8 mouse cellular contexts compared by ENCODE assay signal in genomic region chr7:142497775-142498174, GRCm38 (mm10). TPM values are rescaled to one million over a fixed set of nuclear protein-coding genes. Genes with fewer than 3 reads are reported as not detected.
DNase-seq lines count a peak whose midpoint lies in the region; ATAC-seq and TF ChIP-seq lines count a peak whose summit lies in the region.

No protein-coding gene starts in this region.

- H3K36me3 ChIP-seq in thymus, adult 2 months (ENCODE audit: control insufficient read depth, insufficient read depth, low read length), result peaks cover 14% of the 10 kb centered on the region
- H3K36me3 ChIP-seq in small intestine, adult 2 months (ENCODE audit: control insufficient read depth, insufficient read depth, low read length), result no peaks in the 10 kb centered on the region
- H3K36me3 ChIP-seq in midbrain, embryonic 14.5 days (ENCODE audit: control insufficient read depth, insufficient read depth, low read length), result no peaks in the 10 kb centered on the region

- no peaks in the 10 kb centered on the region for H3K4me1 ChIP-seq in thymus, adult 2 months (replicated peaks; ENCODE audit: control insufficient read depth, insufficient read depth, low read length)
- no peaks in the 10 kb centered on the region for H3K4me1 ChIP-seq in small intestine, adult 2 months (ENCODE audit: control insufficient read depth, insufficient read depth, insufficient read length, low read length)
- H3K4me1 ChIP-seq in midbrain, embryonic 14.5 days (ENCODE audit: control insufficient read depth, insufficient read depth, low read length), result no peaks in the 10 kb centered on the region

- H3K4me2 ChIP-seq in midbrain, embryonic 14.5 days (ENCODE audit: low read length), result no peak overlapping the region

- H3K27ac ChIP-seq in thymus, adult 2 months (ENCODE audit: control insufficient read depth, insufficient read depth, low read length), result no peak overlapping the region
- no peak overlapping the region for H3K27ac ChIP-seq in small intestine, adult 2 months (ENCODE audit: insufficient read depth, low read depth, low read length)
- H3K27ac ChIP-seq in midbrain, embryonic 14.5 days (replicated peaks; ENCODE audit: low read depth, low read length), result no peak overlapping the region

- H3K9ac ChIP-seq in midbrain, embryonic 14.5 days (replicated peaks; ENCODE audit: low read length), result no peak overlapping the region

- no peak overlapping the region for H3K4me3 ChIP-seq in thymus, adult 2 months (ENCODE audit: control insufficient read depth, insufficient read depth, low read length)
- no peak overlapping the region for H3K4me3 ChIP-seq in small intestine, adult 2 months (ENCODE audit: low read depth, low read length)
- H3K4me3 ChIP-seq in midbrain, embryonic 14.5 days (replicated peaks; ENCODE audit: low read depth, low read length), result no peak overlapping the region

- no peaks in the 10 kb centered on the region for H3K9me3 ChIP-seq in midbrain, embryonic 14.5 days (ENCODE audit: control insufficient read depth, low read length)

- TF ChIP-seq CTCF in thymus, adult 2 months (IDR thresholded peaks at IDR 0.05; ENCODE audit: borderline replicate concordance, control insufficient read depth, extremely low read depth, insufficient read depth, low read length, poor library complexity), result 0 out of 2 replicates have a peak, but pooled peaks have one; percentile 27
- peak; percentile 54; the same call in 1 of the 2 replicates for TF ChIP-seq CTCF in small intestine, adult 2 months (IDR thresholded peaks at IDR 0.05; ENCODE audit: extremely low read depth, insufficient read length, insufficient replicate concordance, low read depth, low read length)

- no peaks in the 10 kb centered on the region for H3K27me3 ChIP-seq in thymus, adult 2 months (ENCODE audit: control insufficient read depth, insufficient read depth, low read length)
- H3K27me3 ChIP-seq in small intestine, adult 2 months (ENCODE audit: control insufficient read depth, insufficient read depth, low read length), result no peaks in the 10 kb centered on the region
- no peaks in the 10 kb centered on the region for H3K27me3 ChIP-seq in midbrain, embryonic 14.5 days (ENCODE audit: control insufficient read depth, insufficient read depth, low read length)

- WGBS in thymus, adult 2 months, result 88% methylated on average over 2 of the region's 2 CpGs
- WGBS in small intestine, adult 2 months, result 78% methylated on average over 2 of the region's 2 CpGs
- WGBS in midbrain, embryonic 14.5 days, result 89% methylated on average over 2 of the region's 2 CpGs

- no peak for ATAC-seq in midbrain, embryonic 14.5 days (ENCODE audit: low FRiP score, low TSS enrichment)

- TF ChIP-seq POLR2A in thymus, adult 2 months (IDR thresholded peaks at IDR 0.05; ENCODE audit: control insufficient read depth, extremely low read depth, insufficient read depth, low read length, poor library complexity), result no peak
- TF ChIP-seq POLR2A in small intestine, adult 2 months (IDR thresholded peaks at IDR 0.05; ENCODE audit: low read depth, low read length), result no peak

- DNase-seq in gastrocnemius, adult 18-20 months (ENCODE audit: low spot score), result peak; percentile 87
- DNase-seq in gastrocnemius, postnatal 4 days (ENCODE audit: low spot score in 2 of 2), result no peak
- no peak for DNase-seq in thymus, adult 2 months
- no peak for DNase-seq in thymus, postnatal 10 days (ENCODE audit: low spot score in 2 of 2)
- peak; percentile 69 for DNase-seq in heart, postnatal 4 days
- no peak for DNase-seq in midbrain, embryonic 14.5 days
- no peak for DNase-seq in ovary, postnatal 10 days (ENCODE audit: low spot score)

RNA-seq across cellular contexts. Expression of gene Tnnt3, which starts 0.9 kb away (rescaled TPM):
- total RNA-seq in gastrocnemius, adult 18-20 months (2021), result over 10,000 TPM; 35,269 to 35,976 TPM
- total RNA-seq in gastrocnemius, postnatal 4 days (2021), result over 10,000 TPM in 1 of 2 experiments, 1,000 to 10,000 TPM in 1; 9,881 to 10,830 TPM
- 1.1 and 2.2 TPM in 2 replicates for polyA plus RNA-seq in thymus, adult 2 months (2012; rRNA removed)
- 10 to 100 TPM in 1 of 2 experiments, under 1 TPM in 1; 0.98 to 10.9 TPM for total RNA-seq in heart, postnatal 4 days (2021)
- 0.10 TPM in 1 of 2 replicates, not detected in the other for polyA plus RNA-seq in small intestine, adult 2 months (2012; rRNA removed)
- 1.1 TPM in 1 of 2 replicates, not detected in the other for polyA plus RNA-seq in midbrain, embryonic 14.5 days (2014; fragmentation: Nextera tagmentation; extraction: Ambion mirVana)

RNA-seq across cellular contexts. Expression of gene Mrpl23, which starts 34.7 kb away (rescaled TPM):
- 1 to 10 TPM; 1.7 to 1.9 TPM for total RNA-seq in gastrocnemius, adult 18-20 months (2021)
- 1 to 10 TPM; 6.3 to 9.4 TPM for total RNA-seq in gastrocnemius, postnatal 4 days (2021)
- polyA plus RNA-seq in thymus, adult 2 months (2012; rRNA removed), result 16.7 and 21.3 TPM in 2 replicates
- 1 to 10 TPM; 3.7 to 6.4 TPM for total RNA-seq in heart, postnatal 4 days (2021)
- 4.8 and 10.5 TPM in 2 replicates for polyA plus RNA-seq in small intestine, adult 2 months (2012; rRNA removed)
- 11.9 and 23.9 TPM in 2 replicates for polyA plus RNA-seq in midbrain, embryonic 14.5 days (2014; fragmentation: Nextera tagmentation; extraction: Ambion mirVana)

RNA-seq across cellular contexts. Expression of gene Lsp1, which starts 37.2 kb away (rescaled TPM):
- total RNA-seq in gastrocnemius, adult 18-20 months (2021), result 10 to 100 TPM; 30.3 to 38.4 TPM
- 10 to 100 TPM; 26.3 to 28.7 TPM for total RNA-seq in gastrocnemius, postnatal 4 days (2021)
- polyA plus RNA-seq in thymus, adult 2 months (2012; rRNA removed), result 507 and 626 TPM in 2 replicates
- 100 to 1,000 TPM in 1 of 2 experiments, 10 to 100 TPM in 1; 93.3 to 108 TPM for total RNA-seq in heart, postnatal 4 days (2021)
- 29.4 and 48.0 TPM in 2 replicates for polyA plus RNA-seq in small intestine, adult 2 months (2012; rRNA removed)
- 2.7 and 8.0 TPM in 2 replicates for polyA plus RNA-seq in midbrain, embryonic 14.5 days (2014; fragmentation: Nextera tagmentation; extraction: Ambion mirVana)

RNA-seq across cellular contexts. Expression of gene Tnni2, which starts 56.2 kb away (rescaled TPM):
- total RNA-seq in gastrocnemius, adult 18-20 months (2021), result over 10,000 TPM; 19,257 to 20,060 TPM
- 1,000 to 10,000 TPM; 7,757 to 8,026 TPM for total RNA-seq in gastrocnemius, postnatal 4 days (2021)
- polyA plus RNA-seq in thymus, adult 2 months (2012; rRNA removed), result 3.2 and 4.3 TPM in 2 replicates
- total RNA-seq in heart, postnatal 4 days (2021), result 10 to 100 TPM in 1 of 2 experiments, 1 to 10 TPM in 1; 6.6 to 16.4 TPM
- 0.35 and 2.9 TPM in 2 replicates for polyA plus RNA-seq in small intestine, adult 2 months (2012; rRNA removed)
- polyA plus RNA-seq in midbrain, embryonic 14.5 days (2014; fragmentation: Nextera tagmentation; extraction: Ambion mirVana), result not detected in 2 replicates

Comparison
In these comparisons a context has a peak if more than half of its experiments do, and no peak if none do; other contexts are left out.
1. DNase-seq: peak in gastrocnemius, adult 18-20 months (single experiment) and heart, postnatal 4 days (single experiment); none in gastrocnemius, postnatal 4 days (0 of 2), thymus, adult 2 months (single experiment), thymus, postnatal 10 days (0 of 2), midbrain, embryonic 14.5 days (single experiment) and ovary, postnatal 10 days (single experiment).
2. RNA of gene Tnnt3, which starts 0.9 kb away (total RNA-seq): 35,269 to 35,976 TPM in gastrocnemius, adult 18-20 months and 9,881 to 10,830 TPM in gastrocnemius, postnatal 4 days; 0.98 to 10.9 TPM in heart, postnatal 4 days; every median in the first group is over 100 times any median in the second.